Mouse (Mus musculus): ENCODE results near the gene Ppp1r14c. TPM values are rescaled to one million over a fixed set of nuclear protein-coding genes. Genes with fewer than 3 reads are reported as not detected.

Ppp1r14c gene
- 147 TPM for polyA plus RNA-seq (2014; fragmentation: Illumina TruSeq; extraction: RNeasy Lipid Tissue Mini Kit (QIAGEN cat#74804); ENCODE audit: low read depth, low replicate concordance)

DNA sequence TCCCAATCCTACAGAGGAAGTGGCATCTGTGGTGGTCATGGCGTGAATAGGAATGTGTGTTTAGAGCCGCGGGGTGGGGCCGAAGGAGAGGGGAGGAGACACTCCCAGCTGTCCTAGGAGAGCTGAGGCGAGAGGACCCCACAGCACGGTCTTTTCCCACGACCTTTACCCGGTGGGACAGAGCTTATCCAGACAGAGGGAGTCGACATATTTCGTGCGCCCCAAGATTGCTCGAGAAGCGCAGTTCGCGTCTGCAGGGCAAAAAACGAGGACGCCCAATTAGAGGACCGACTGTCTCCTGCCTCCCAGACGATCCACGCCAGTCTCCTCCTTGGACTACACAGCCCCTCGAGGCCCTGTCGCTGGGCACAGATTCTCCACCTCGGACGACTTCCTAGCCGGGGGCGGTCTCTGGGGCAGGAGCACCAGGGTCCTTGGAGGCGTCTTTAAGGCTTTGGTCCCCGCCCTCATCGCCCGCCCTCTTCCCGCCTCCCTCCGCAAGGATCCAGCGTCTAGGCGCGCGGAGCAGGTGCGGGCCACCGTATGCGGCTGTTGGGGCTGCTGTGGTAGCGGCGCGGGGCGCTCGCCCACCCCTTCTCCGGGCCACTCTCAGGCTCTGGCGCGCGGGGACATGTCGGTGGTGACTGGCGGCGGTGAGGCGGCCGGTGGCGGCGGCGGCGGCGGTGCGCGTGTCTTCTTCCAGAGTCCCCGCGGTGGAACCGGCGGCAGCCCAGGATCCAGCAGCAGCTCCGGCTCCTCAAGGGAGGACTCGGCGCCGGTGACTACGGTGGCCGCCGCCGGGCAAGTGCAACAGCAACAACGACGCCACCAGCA lies at the start of gene Ppp1r14c:
Gene Ppp1r14c, plus strand, starts transcription at position 22 of the 834 bp plus-strand sequence.

Other genes with a start within 250 kb of the Ppp1r14c start
- not detected for gene H60c, start 98.3 kb upstream of the Ppp1r14c start, polyA plus RNA-seq (2014; fragmentation: Illumina TruSeq; extraction: RNeasy Lipid Tissue Mini Kit (QIAGEN cat#74804); ENCODE audit: low read depth, low replicate concordance)
- not detected for gene Iyd, start 174.2 kb downstream of the Ppp1r14c start, polyA plus RNA-seq (2014; fragmentation: Illumina TruSeq; extraction: RNeasy Lipid Tissue Mini Kit (QIAGEN cat#74804); ENCODE audit: low read depth, low replicate concordance)